Mouse (Mus musculus) midbrain, postnatal 0 days (tissue): ENCODE data around the gene Chrd. TPM values are rescaled to one million over a fixed set of nuclear protein-coding genes. Genes with fewer than 3 reads are reported as not detected.
A peak's percentile ranks its signal among the peaks of the same experiment; 100 is the strongest.

Experiments used
- ATAC-seq: fragments of 200-750 bp; cut with Nextera tagmentation; 2 replicates; pipeline ENCODE4 v1.8.0; 2017; ENCODE audit warnings: moderate number of reproducible peaks, mild to moderate bottlenecking, moderate TSS enrichment, moderate library complexity; ENCODE audit not compliant: low FRiP score
- DNase-seq: peaks from one replicate; pipeline ENCODE4 v3.0.0-alpha.2; 2015; ENCODE audit warnings: low spot score
- H3K27ac ChIP-seq: fragments of 300-500 bp; sonication (generic); 2 replicates; pipeline ENCODE4 v1.5.1; 2014; ENCODE audit warnings: low read depth, mild to moderate bottlenecking, low read length, mixed read lengths
- H3K27me3 ChIP-seq: fragments of 300-500 bp; sonication (generic); 2 replicates; pipeline ENCODE4 v1.6.1; 2014; ENCODE audit warnings: low read length, control low read depth, mixed read lengths; ENCODE audit not compliant: insufficient read depth
- H3K36me3 ChIP-seq: fragments of 300-500 bp; sonication (generic); 2 replicates; pipeline ENCODE4 v1.6.1; 2014; ENCODE audit warnings: low read length, control low read depth, mixed read lengths; ENCODE audit not compliant: insufficient read depth
- H3K4me1 ChIP-seq: fragments of 300-500 bp; sonication (generic); 2 replicates; pipeline ENCODE4 v1.6.1; 2014; ENCODE audit warnings: mild to moderate bottlenecking, control low read depth, antibody characterized with exemption, low read length, mixed read lengths; ENCODE audit not compliant: insufficient read depth
- H3K4me2 ChIP-seq: fragments of 300-500 bp; sonication (generic); 2 replicates; pipeline ENCODE4 v1.6.1; 2014; ENCODE audit warnings: low read depth, mild to moderate bottlenecking, low read length, mixed read lengths; ENCODE audit not compliant: poor library complexity, severe bottlenecking
- H3K4me3 ChIP-seq: fragments of 300-500 bp; sonication (generic); 2 replicates; pipeline ENCODE4 v1.5.1; 2014; ENCODE audit warnings: low read depth, mild to moderate bottlenecking, low read length, moderate library complexity
- H3K9ac ChIP-seq: fragments of 300-500 bp; sonication (generic); replicated peaks from 2 replicates; pipeline ENCODE4 v1.6.1; 2014; ENCODE audit warnings: mild to moderate bottlenecking, low read length, moderate library complexity, mixed read lengths; ENCODE audit not compliant: poor library complexity, severe bottlenecking
- H3K9me3 ChIP-seq: fragments of 300-500 bp; sonication (generic); 2 replicates; pipeline ENCODE4 v1.6.1; 2016; ENCODE audit warnings: low read length, control low read depth
- CTCF ChIP-seq: IDR thresholded peaks from 2 replicates; pipeline ENCODE4 v1.5.1; 2016; ENCODE audit warnings: antibody characterized with exemption, mild to moderate bottlenecking
- WGBS: fragments of 180-500 bp; shearing (Covaris S2); extraction: QIAGEN DNeasy Blood & Tissue Kit; methylation state at CpG from one replicate; pipeline ENCODE4 v1.1.7; 2014; 5-methylcytosine and 5-hydroxymethylcytosine counted together
- polyA plus RNA-seq: library from polyadenylated mRNA; unstranded; fragments of >200 nt; fragmentation: Nextera tagmentation; extraction: Ambion mirVana; gene quantifications from 2 replicates; pipeline ENCODE4 v1.2.1, GENCODE M21; 2015
- total RNA-seq: library from RNA; depleted of rRNA; stranded (reverse); fragments of >200 nt; gene quantifications from 2 replicates; pipeline ENCODE4 v1.2.3, GENCODE M21; 2014

Chrd gene
- total and polyA plus RNA-seq, 2 experiments from 2014 or later = 4.1 to 18.1 TPM

- H3K4me1 ChIP-seq = peaks cover 5% of the 10 kb centered on the region; the same call in 1 of the 2 replicates
- 16% methylated on average over 12 of the region's 12 CpGs for whole genome bisulfite sequencing
- ATAC-seq = peak; percentile 7; the same call in 1 of the 2 replicates
- DNase-seq = no peak
- no peak overlapping the region for H3K4me2 ChIP-seq
- 0 out of 2 replicates have a peak overlapping the region, but pooled peaks have one; percentile 33 for H3K9ac ChIP-seq
- peaks cover 25% of the 10 kb centered on the region for H3K36me3 ChIP-seq
- no peak overlapping the region for H3K4me3 ChIP-seq
- no peaks in the 10 kb centered on the region for H3K27me3 ChIP-seq
- H3K9me3 ChIP-seq = no peaks in the 10 kb centered on the region
- no peak for TF ChIP-seq CTCF
- H3K27ac ChIP-seq = peak overlapping the region; percentile 38
Observed at GRCm38 (mm10) chr16:20701729-20702521, 31.0 kb upstream of the Chrd start.

DNA sequence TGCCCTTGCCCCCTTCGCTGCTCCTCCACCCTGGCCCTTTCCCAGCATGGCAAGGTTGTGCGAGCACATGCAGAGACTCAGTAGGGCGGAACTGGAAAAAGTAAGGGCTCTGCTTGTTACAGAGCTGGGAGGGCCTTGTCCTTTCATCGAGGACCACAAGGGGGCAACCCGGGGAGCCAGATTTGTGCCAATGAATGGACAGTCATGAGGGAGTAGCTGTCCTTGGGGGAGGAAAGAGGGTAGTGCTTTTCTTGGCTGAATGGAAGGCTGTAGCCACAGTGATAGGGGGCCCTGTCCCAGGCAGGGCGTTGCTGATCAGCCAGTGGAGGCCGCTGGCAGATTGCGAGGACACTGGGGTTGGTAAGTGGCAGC lies 30.4 kb upstream of the Chrd start:
- H3K4me1 ChIP-seq = peaks cover 5% of the 10 kb centered on the region; the same call in 1 of the 2 replicates
- peaks cover 25% of the 10 kb centered on the region for H3K36me3 ChIP-seq
- H3K27ac ChIP-seq = peak overlapping the region; percentile 43
- no peak overlapping the region for H3K9ac ChIP-seq
- ATAC-seq (peak; percentile 76), DNase-seq (peak; percentile 82)
- H3K9me3 ChIP-seq = no peaks in the 10 kb centered on the region
- 8% methylated on average over 8 of the region's 8 CpGs for WGBS
- H3K4me2 ChIP-seq = no peak overlapping the region
- TF ChIP-seq CTCF = peak; percentile 85
- H3K27me3 ChIP-seq = no peaks in the 10 kb centered on the region
- no peak overlapping the region for H3K4me3 ChIP-seq

DNA sequence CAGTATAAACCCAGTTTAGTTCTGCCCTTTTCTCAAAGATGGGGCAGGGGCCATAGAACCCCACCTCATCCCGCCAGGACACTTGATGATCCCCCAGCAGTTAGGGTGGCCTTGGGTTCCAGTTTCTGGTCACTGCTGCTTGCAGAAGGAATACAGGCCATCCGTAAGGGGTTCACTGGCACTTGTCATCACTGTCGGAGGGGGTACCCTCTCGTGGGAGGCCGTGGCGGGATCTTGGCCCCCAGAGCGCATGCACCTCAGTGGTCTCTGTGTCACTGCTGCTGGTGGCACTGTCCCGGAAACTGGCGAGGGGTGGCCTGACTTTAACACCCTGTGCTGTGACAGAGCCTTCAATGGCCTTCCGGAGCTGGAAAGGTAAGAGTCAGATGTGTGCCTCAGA lies 29.9 kb upstream of the Chrd start:
- DNase-seq (no peak), ATAC-seq (no peak)
- WGBS = 94% methylated on average over 10 of the region's 10 CpGs
- 0 out of 2 replicates have a peak overlapping the region, but pooled peaks have one; percentile 19 for H3K27ac ChIP-seq
- H3K4me2 ChIP-seq = no peak overlapping the region
- peaks cover 31% of the 10 kb centered on the region for H3K36me3 ChIP-seq
- peaks cover 5% of the 10 kb centered on the region; the same call in 1 of the 2 replicates for H3K4me1 ChIP-seq
- H3K27me3 ChIP-seq = no peaks in the 10 kb centered on the region
- no peak for TF ChIP-seq CTCF
- no peaks in the 10 kb centered on the region for H3K9me3 ChIP-seq
- no peak overlapping the region for H3K9ac ChIP-seq
- H3K4me3 ChIP-seq = no peak overlapping the region

DNA sequence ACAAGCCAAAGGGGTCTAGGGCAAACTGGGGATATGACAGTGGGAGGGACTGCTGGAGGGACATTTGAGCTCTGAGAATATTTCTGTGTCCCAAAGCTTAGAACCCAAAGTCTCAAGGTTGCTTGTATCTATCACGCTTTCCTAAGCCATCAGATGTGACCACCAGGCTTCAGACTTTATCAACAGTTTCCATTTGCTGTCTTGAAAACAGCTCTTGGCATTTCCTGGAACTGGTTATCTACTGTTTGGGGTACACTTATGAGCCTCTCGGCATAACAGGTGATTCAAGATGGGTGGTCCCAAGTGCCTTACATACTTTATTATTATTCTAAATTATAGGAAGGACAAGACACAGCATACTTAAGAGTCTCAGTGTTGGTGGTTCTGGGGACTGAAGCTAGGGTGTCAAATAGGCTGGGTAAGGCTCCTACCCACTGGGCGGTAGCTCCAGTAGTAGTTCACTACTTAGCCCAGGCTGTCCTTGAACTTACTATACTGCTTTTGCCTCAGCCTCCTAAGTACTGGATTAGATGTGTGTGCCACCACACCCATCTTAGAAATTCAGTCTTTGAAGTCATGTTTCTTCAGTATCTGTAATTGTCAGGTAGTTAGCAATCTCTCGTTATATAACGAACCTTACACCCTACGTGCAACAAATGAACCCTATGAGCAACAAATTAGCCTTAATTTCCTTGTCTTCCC lies 29.1 kb upstream of the Chrd start:
- Histone ChIP-seq H3K4me3 (no peak overlapping the region), H3K4me1 (peaks cover 5% of the 10 kb centered on the region; the same call in 1 of the 2 replicates), H3K4me2 (no peak overlapping the region), H3K9ac (no peak overlapping the region), H3K27me3 (no peaks in the 10 kb centered on the region), H3K9me3 (no peaks in the 10 kb centered on the region), H3K36me3 (peaks cover 33% of the 10 kb centered on the region), H3K27ac (no peak overlapping the region)
- no peak for DNase-seq
- no peak for TF ChIP-seq CTCF
- ATAC-seq = no peak
- WGBS = 94% methylated on average over 6 of the region's 6 CpGs

GRCm38 (mm10) chr16:20705786-20706185 lies 27.1 kb upstream of the Chrd start:
- 75% methylated on average over 3 of the region's 3 CpGs for whole genome bisulfite sequencing
- DNase-seq = no peak
- Histone ChIP-seq H3K4me1 (peaks cover 5% of the 10 kb centered on the region; the same call in 1 of the 2 replicates), H3K4me3 (no peak overlapping the region), H3K36me3 (peaks cover 23% of the 10 kb centered on the region), H3K9ac (no peak overlapping the region), H3K4me2 (no peak overlapping the region), H3K9me3 (no peaks in the 10 kb centered on the region), H3K27me3 (no peaks in the 10 kb centered on the region), H3K27ac (no peak overlapping the region)
- no peak for ATAC-seq
- no peak for TF ChIP-seq CTCF
